Mouse (Mus musculus) myocyte (in vitro differentiated cells): ENCODE results near the gene Dlg2. TPM values are rescaled to one million over a fixed set of nuclear protein-coding genes. Genes with fewer than 3 reads are reported as not detected.

Experiments
- H3K27me3 ChIP-seq: one replicate; pipeline ENCODE4 v1.6.1; 2011; ENCODE audit not compliant: control insufficient read depth, insufficient read depth, insufficient read length
- H3K36me3 ChIP-seq: one replicate; pipeline ENCODE4 v1.6.1; 2011; ENCODE audit not compliant: control insufficient read depth, insufficient read depth
- H3K4me2 ChIP-seq: one replicate; pipeline ENCODE4 v1.6.1; 2011; ENCODE audit warnings: low read depth, control low read depth
- H3K4me3 ChIP-seq: one replicate; pipeline ENCODE4 v1.5.1; 2011; ENCODE audit warnings: mild to moderate bottlenecking, control low read depth, moderate library complexity
- H3K79me2 ChIP-seq: one replicate; pipeline ENCODE4 v1.6.1; 2011; ENCODE audit not compliant: control insufficient read depth, insufficient read depth
- H3ac ChIP-seq: one replicate; pipeline ENCODE4 v1.6.1; 2011; ENCODE audit not compliant: control insufficient read depth, insufficient read length
- CEBPB ChIP-seq: IDR thresholded peaks from 2 replicates; pipeline ENCODE4 v1.6.1; 2011; ENCODE audit warnings: mild to moderate bottlenecking, moderate library complexity; ENCODE audit not compliant: poor library complexity, insufficient read depth, severe bottlenecking
- E2F4 ChIP-seq: IDR thresholded peaks from one replicate; pipeline ENCODE4 v1.6.1; 2011; ENCODE audit warnings: mild to moderate bottlenecking, control low read depth, moderate library complexity; ENCODE audit not compliant: insufficient read depth
- MAX ChIP-seq: IDR thresholded peaks from one replicate; pipeline ENCODE4 v1.6.1; 2011; ENCODE audit warnings: low read depth, mild to moderate bottlenecking, control low read depth
- MYOD1 ChIP-seq, 3 experiments: IDR thresholded peaks; one replicate each; pipeline ENCODE4 v1.6.1; 2011; ENCODE audit warnings: control low read depth in 2 of 3, low read depth in 2 of 3, mild to moderate bottlenecking in 2 of 3, moderate library complexity in 1 of 3; ENCODE audit not compliant: insufficient read length in 2 of 3, control insufficient read depth in 1 of 3
- MYOG ChIP-seq, 3 experiments: IDR thresholded peaks; one replicate each; pipeline ENCODE4 v1.6.1; 2011; ENCODE audit warnings: control low read depth in 2 of 3, low read depth in 2 of 3, mild to moderate bottlenecking in 2 of 3; ENCODE audit not compliant: insufficient read length in 2 of 3, control insufficient read depth in 1 of 3, insufficient read depth in 1 of 3
- POLR2A ChIP-seq: IDR thresholded peaks from one replicate; pipeline ENCODE4 v1.6.1; 2011; ENCODE audit warnings: low read depth, mild to moderate bottlenecking, control low read depth, moderate library complexity; ENCODE audit not compliant: insufficient read length
- POLR2AphosphoS2 ChIP-seq: IDR thresholded peaks from one replicate; pipeline ENCODE4 v1.6.1; 2011; ENCODE audit warnings: low read depth, control low read depth; ENCODE audit not compliant: insufficient read length
- REST ChIP-seq: IDR thresholded peaks from one replicate; pipeline ENCODE4 v1.6.1; 2011; ENCODE audit warnings: mild to moderate bottlenecking, control low read depth, moderate library complexity; ENCODE audit not compliant: insufficient read depth, insufficient read length
- SRF ChIP-seq: IDR thresholded peaks from one replicate; pipeline ENCODE4 v1.6.1; 2011; ENCODE audit warnings: low read depth; ENCODE audit not compliant: control insufficient read depth, insufficient read length
- TCF12 ChIP-seq: IDR thresholded peaks from one replicate; pipeline ENCODE4 v1.6.1; 2011; ENCODE audit warnings: mild to moderate bottlenecking, control low read depth; ENCODE audit not compliant: poor library complexity, insufficient read depth, severe bottlenecking
- TCF3 ChIP-seq: IDR thresholded peaks from one replicate; pipeline ENCODE4 v1.6.1; 2011; ENCODE audit warnings: low read depth, control low read depth; ENCODE audit not compliant: insufficient read length
- USF1 ChIP-seq: IDR thresholded peaks from one replicate; pipeline ENCODE4 v1.6.1; 2011; ENCODE audit warnings: low read depth, mild to moderate bottlenecking, control low read depth, moderate library complexity
- polyA plus RNA-seq: library from polyadenylated mRNA; unstranded; fragments of >200 nt; fragmentation: generic; extraction: Trizol; gene quantifications from one replicate; pipeline ENCODE4 v1.2.1, GENCODE M21; 2012; ENCODE audit warnings: missing spikeins

Gene Dlg2
- polyA plus RNA-seq, 1 experiment = 0.65 TPM

DNA sequence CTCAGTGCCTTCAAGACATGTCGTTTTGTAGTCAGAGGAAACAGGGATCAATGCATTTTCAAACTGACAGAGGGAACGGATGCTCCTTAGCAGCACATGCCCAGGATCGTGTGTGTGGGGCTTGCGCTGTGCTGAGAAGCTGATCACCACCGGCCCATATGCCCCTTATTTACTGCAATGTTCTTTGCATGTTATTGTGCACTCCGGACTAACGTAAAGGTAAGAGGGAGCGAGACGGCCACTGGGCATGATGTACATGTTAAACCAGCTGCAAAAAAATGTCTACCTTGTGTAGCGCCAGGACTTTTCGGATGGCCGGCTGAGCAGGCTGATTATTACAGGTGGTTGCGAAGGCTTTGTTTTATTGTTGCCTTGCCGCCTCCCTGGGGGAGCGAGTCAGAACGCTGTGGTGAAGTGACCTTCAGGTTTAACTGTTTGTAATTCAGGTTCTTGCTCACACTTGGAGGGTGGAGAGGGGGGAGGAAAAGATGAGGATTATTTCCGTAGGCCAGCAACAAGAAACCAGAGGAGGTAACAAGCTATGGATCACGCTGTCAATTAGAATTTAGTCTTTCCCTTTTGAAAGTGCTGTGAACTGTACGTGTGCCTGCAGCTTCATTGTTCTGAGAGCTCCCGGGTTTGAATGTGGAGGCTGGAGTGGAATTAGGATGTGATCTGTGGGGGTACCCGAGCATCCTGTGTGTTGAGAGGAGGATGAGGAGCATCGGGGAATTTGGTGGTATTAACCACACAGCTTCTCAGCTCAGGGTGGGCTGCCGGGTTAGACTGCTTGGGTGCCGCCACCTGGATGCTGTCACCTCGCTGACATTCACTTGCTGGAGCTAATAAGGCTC lies 614.6 kb downstream of the Dlg2 start:
- TF ChIP-seq POLR2A (no peak), SRF (no peak), USF1 (no peak), TCF12 (no peak)
- Histone ChIP-seq H3K4me3 (no peak overlapping the region), H3K79me2 (no peaks in the 10 kb centered on the region)

GRCm38 (mm10) chr7:91096467-91096866 lies 620.0 kb downstream of the Dlg2 start:
- Histone ChIP-seq H3K4me3 (no peak overlapping the region), H3K4me2 (no peak overlapping the region), H3K36me3 (no peaks in the 10 kb centered on the region), H3K27me3 (no peaks in the 10 kb centered on the region), H3ac (no peak overlapping the region), H3K79me2 (no peaks in the 10 kb centered on the region)
- no peak for TF ChIP-seq CEBPB
- no peak for TF ChIP-seq MYOD1 (IDR thresholded peaks at IDR 0.05; ENCODE audit: control insufficient read depth in 1 of 3, insufficient read length in 2 of 3, low read depth in 2 of 3)
- no peak for TF ChIP-seq E2F4
- TF ChIP-seq REST = no peak

More for the DNA sequence above, 614.6 kb downstream of the Dlg2 start:
- Histone ChIP-seq H3K27me3 (no peaks in the 10 kb centered on the region), H3K4me2 (peak overlapping the region; percentile 38), H3ac (no peak overlapping the region), H3K36me3 (no peaks in the 10 kb centered on the region)

DNA sequence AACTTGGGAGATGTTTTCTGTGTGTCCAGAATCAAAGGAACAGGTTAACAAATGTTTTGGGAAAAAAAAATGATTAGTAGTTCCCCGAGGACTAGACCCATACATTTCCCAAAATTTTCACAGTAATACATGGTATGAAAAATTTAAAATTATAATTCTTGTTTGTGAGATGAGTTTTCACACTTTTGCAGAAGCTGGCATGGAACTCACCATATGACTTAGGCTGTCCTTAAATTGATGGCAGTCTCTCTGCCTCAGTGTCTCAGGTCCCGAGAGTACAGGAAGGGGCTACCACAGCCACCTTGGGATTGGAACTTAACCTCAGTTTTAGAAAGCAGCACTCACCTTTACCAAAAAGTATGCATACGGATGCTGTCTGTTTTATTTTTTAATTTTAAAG lies 622.0 kb downstream of the Dlg2 start:
- Histone ChIP-seq H3K79me2 (no peaks in the 10 kb centered on the region), H3K27me3 (no peaks in the 10 kb centered on the region), H3K36me3 (no peaks in the 10 kb centered on the region), H3K4me3 (no peak overlapping the region), H3ac (no peak overlapping the region), H3K4me2 (no peak overlapping the region)
- TF ChIP-seq USF1 = no peak
- no peak for TF ChIP-seq POLR2AphosphoS2
- TF ChIP-seq REST = no peak
- TF ChIP-seq MYOD1 (IDR thresholded peaks at IDR 0.05; ENCODE audit: control insufficient read depth in 1 of 3, insufficient read length in 2 of 3, low read depth in 2 of 3) = no peak
- no peak for TF ChIP-seq CEBPB
- TF ChIP-seq SRF = no peak
- no peak for TF ChIP-seq TCF12
- TF ChIP-seq MYOG (IDR thresholded peaks at IDR 0.05; ENCODE audit: control insufficient read depth in 1 of 3, insufficient read depth in 1 of 3, insufficient read length in 2 of 3, low read depth in 2 of 3) = no peak
- no peak for TF ChIP-seq MAX
- no peak for TF ChIP-seq E2F4
- TF ChIP-seq TCF3 = no peak
- TF ChIP-seq POLR2A = no peak

- H3K4me2 ChIP-seq = no peak overlapping the region
- H3ac ChIP-seq = no peak overlapping the region
- no peaks in the 10 kb centered on the region for H3K27me3 ChIP-seq
- TF ChIP-seq REST (no peak), MYOD1 (IDR thresholded peaks at IDR 0.05; ENCODE audit: control insufficient read depth in 1 of 3, insufficient read length in 2 of 3, low read depth in 2 of 3) (no peak)
- H3K36me3 ChIP-seq = no peaks in the 10 kb centered on the region
- no peaks in the 10 kb centered on the region for H3K79me2 ChIP-seq
- no peak overlapping the region for H3K4me3 ChIP-seq
These were observed 633.1 kb downstream of the Dlg2 start for GRCm38 (mm10) chr7:91109575-91109974.

- TF ChIP-seq MYOD1 (IDR thresholded peaks at IDR 0.05; ENCODE audit: control insufficient read depth in 1 of 3, insufficient read length in 2 of 3, low read depth in 2 of 3) (no peak), E2F4 (no peak), MAX (no peak), TCF12 (no peak), TCF3 (no peak), CEBPB (no peak), MYOG (IDR thresholded peaks at IDR 0.05; ENCODE audit: control insufficient read depth in 1 of 3, insufficient read depth in 1 of 3, insufficient read length in 2 of 3, low read depth in 2 of 3) (no peak), SRF (no peak), POLR2A (no peak), USF1 (no peak), REST (no peak), POLR2AphosphoS2 (no peak)
- no peak overlapping the region for H3K4me2 ChIP-seq
- no peak overlapping the region for H3ac ChIP-seq
These were observed 655.7 kb downstream of the Dlg2 start for GRCm38 (mm10) chr7:91132128-91132527.

More at GRCm38 (mm10) chr7:91132128-91132527, 655.7 kb downstream of the Dlg2 start:
- Histone ChIP-seq H3K27me3 (no peaks in the 10 kb centered on the region), H3K4me3 (no peak overlapping the region), H3K79me2 (no peaks in the 10 kb centered on the region), H3K36me3 (no peaks in the 10 kb centered on the region)
